Mouse (Mus musculus) lung, embryonic 16.5 days (tissue): ENCODE measurements at regions not wholly inside any gene's neighbourhood (a gene's known extent, or its start where the extent isn't known, plus 50 kb on each side); places are given as distances from the start of the nearest gene placed in this dataset.

Experiments used
- ATAC-seq: fragments of 200-750 bp; cut with Nextera tagmentation; 2 replicates; pipeline ENCODE4 v1.8.0; 2017; ENCODE audit warnings: low read depth, mild to moderate bottlenecking, moderate library complexity
- H3K27ac ChIP-seq: fragments of 300-500 bp; sonication (generic); 2 replicates; pipeline ENCODE4 v1.5.1; 2014; ENCODE audit warnings: mild to moderate bottlenecking, control low read depth, low read length
- H3K27me3 ChIP-seq: fragments of 300-500 bp; sonication (generic); 2 replicates; pipeline ENCODE4 v1.6.1; 2014; ENCODE audit warnings: low read depth, low read length, mixed read lengths; ENCODE audit not compliant: control insufficient read depth, insufficient read depth
- H3K36me3 ChIP-seq: fragments of 300-500 bp; sonication (generic); 2 replicates; pipeline ENCODE4 v1.6.1; 2014; ENCODE audit warnings: low read length; ENCODE audit not compliant: control insufficient read depth, insufficient read depth
- H3K4me1 ChIP-seq: fragments of 300-500 bp; sonication (generic); replicated peaks from 2 replicates; pipeline ENCODE4 v1.6.1; 2014; ENCODE audit warnings: low read length, mixed read lengths; ENCODE audit not compliant: control insufficient read depth, insufficient read depth
- H3K4me2 ChIP-seq: fragments of 300-500 bp; sonication (generic); 2 replicates; pipeline ENCODE4 v1.6.1; 2014; ENCODE audit warnings: low read depth, low read length, control low read depth
- H3K4me3 ChIP-seq: fragments of 300-500 bp; sonication (generic); 2 replicates; pipeline ENCODE4 v1.5.1; 2014; ENCODE audit warnings: mild to moderate bottlenecking, low read length, control low read depth
- H3K9ac ChIP-seq: fragments of 300-500 bp; sonication (generic); 2 replicates; pipeline ENCODE4 v1.6.1; 2014; ENCODE audit warnings: low read length, control low read depth
- H3K9me3 ChIP-seq: fragments of 300-500 bp; sonication (generic); 2 replicates; pipeline ENCODE4 v1.6.1; 2016; ENCODE audit warnings: low read length; ENCODE audit not compliant: control insufficient read depth
- WGBS: fragments of 180-500 bp; shearing (Covaris S2); extraction: QIAGEN DNeasy Blood & Tissue Kit; methylation state at CpG from one replicate; pipeline ENCODE4 v1.1.7; 2014; 5-methylcytosine and 5-hydroxymethylcytosine counted together

DNA sequence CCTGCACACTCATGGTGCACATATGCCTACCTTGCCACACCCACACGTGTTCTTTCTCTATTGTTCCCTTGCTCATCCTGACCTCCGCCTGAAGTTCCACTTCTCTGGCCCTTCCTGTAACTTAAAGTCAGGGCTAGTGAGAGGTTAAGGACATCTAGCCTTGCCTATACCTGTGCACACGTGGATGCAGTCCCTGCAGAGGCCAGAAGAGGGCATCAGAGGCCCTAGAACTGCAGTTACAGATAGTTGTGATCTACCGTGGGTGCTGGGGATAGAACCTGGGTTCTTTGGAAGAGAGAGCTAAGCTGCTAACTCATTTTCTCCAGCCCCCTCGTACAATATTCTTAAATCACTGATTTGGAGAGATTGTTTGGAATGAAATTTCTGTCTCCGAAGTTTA lies 62.7 kb upstream of the Slc25a13 start:
- H3K9me3 ChIP-seq: no peaks in the 10 kb centered on the region; the same call in 1 of the 2 replicates
- no peak overlapping the region for H3K9ac ChIP-seq
- WGBS: 75% methylated on average over 6 of the region's 6 CpGs
- no peaks in the 10 kb centered on the region for H3K27me3 ChIP-seq
- no peaks in the 10 kb centered on the region for H3K4me1 ChIP-seq
- no peak overlapping the region for H3K4me3 ChIP-seq
- ATAC-seq: no peak
- H3K4me2 ChIP-seq: no peak overlapping the region
- no peaks in the 10 kb centered on the region for H3K36me3 ChIP-seq
- H3K27ac ChIP-seq: no peak overlapping the region

DNA sequence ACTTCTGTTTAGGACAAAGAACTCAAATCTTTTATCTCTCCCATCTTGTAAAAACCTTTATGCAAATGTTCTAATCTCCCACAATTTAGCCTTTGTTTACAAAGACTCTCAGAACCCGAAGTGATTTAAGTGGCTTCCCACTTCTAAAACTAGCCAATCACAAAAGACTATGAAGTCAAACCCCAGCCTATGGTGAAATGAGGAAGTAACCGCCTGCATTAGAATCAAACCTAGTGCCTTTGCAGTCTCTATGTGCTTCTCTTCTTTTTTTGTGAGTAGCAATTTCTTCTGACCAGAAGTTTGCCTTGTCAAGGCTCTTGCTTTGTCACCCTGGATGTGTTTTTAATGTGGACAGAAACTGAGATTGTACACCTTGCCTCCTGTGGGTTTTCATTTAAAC lies 53.6 kb upstream of the Slc25a13 start:
- Histone ChIP-seq H3K36me3 (no peaks in the 10 kb centered on the region), H3K4me1 (no peaks in the 10 kb centered on the region), H3K27ac (no peak overlapping the region), H3K9me3 (no peaks in the 10 kb centered on the region), H3K27me3 (no peaks in the 10 kb centered on the region), H3K4me2 (no peak overlapping the region), H3K9ac (no peak overlapping the region), H3K4me3 (no peak overlapping the region)
- no peak for ATAC-seq
- 27% methylated on average over 2 of the region's 2 CpGs for WGBS
